Mouse (Mus musculus) embryonic facial prominence, embryonic 10.5 days (tissue): ENCODE results near the gene Clcnka. TPM values are rescaled to one million over a fixed set of nuclear protein-coding genes. Genes with fewer than 3 reads are reported as not detected.

Experiments
- DNase-seq: peaks from one replicate; pipeline ENCODE4 v3.0.0-alpha.2; 2017; ENCODE audit warnings: low spot score
- H3K27ac ChIP-seq: fragments of 300-500 bp; sonication (generic); replicated peaks from 2 replicates; pipeline ENCODE4 v1.5.1; 2016; ENCODE audit warnings: mild to moderate bottlenecking
- H3K27me3 ChIP-seq: fragments of 300-500 bp; sonication (generic); replicated peaks from 2 replicates; pipeline ENCODE4 v1.6.1; 2016; ENCODE audit warnings: low read depth, mild to moderate bottlenecking; ENCODE audit not compliant: poor library complexity, severe bottlenecking
- H3K36me3 ChIP-seq: fragments of 300-500 bp; sonication (generic); replicated peaks from 2 replicates; pipeline ENCODE4 v1.6.1; 2016; ENCODE audit warnings: mild to moderate bottlenecking, moderate library complexity
- H3K4me1 ChIP-seq: fragments of 300-500 bp; sonication (generic); 2 replicates; pipeline ENCODE4 v1.6.1; 2016
- H3K4me3 ChIP-seq: fragments of 300-500 bp; sonication (generic); 2 replicates; pipeline ENCODE4 v1.5.1; 2016; ENCODE audit warnings: mild to moderate bottlenecking, moderate library complexity
- H3K9me3 ChIP-seq: fragments of 300-500 bp; sonication (generic); 2 replicates; pipeline ENCODE4 v1.6.1; 2016; ENCODE audit warnings: mild to moderate bottlenecking
- WGBS: fragments of 180-500 bp; shearing (Covaris S2); methylation state at CpG from one replicate; pipeline ENCODE4 v1.1.7; 2016; 5-methylcytosine and 5-hydroxymethylcytosine counted together
- polyA plus RNA-seq: library from polyadenylated mRNA; unstranded; fragments of >200 nt; fragmentation: Nextera tagmentation; extraction: Ambion mirVana; gene quantifications from 2 replicates; pipeline ENCODE4 v1.2.1, GENCODE M21; 2016

Gene Clcnka
- polyA plus RNA-seq, 1 experiment from 2014 or later, result 0.37 TPM

GRCm38 (mm10) chr4:141387093-141387784 is 11.3 kb downstream of the Clcnka start:
- Histone ChIP-seq H3K27me3 (peaks cover 36% of the 10 kb centered on the region), H3K4me1 (peaks cover 41% of the 10 kb centered on the region), H3K27ac (0 out of 2 replicates have a peak overlapping the region, but pooled peaks have one; percentile 45), H3K36me3 (no peaks in the 10 kb centered on the region), H3K9me3 (no peaks in the 10 kb centered on the region), H3K4me3 (no peak overlapping the region)
- WGBS, result 16% methylated on average over 5 of the region's 5 CpGs
- peak; percentile 84 for DNase-seq

GRCm38 (mm10) chr4:141386150-141386549 is 12.4 kb downstream of the Clcnka start:
- Histone ChIP-seq H3K27me3 (peaks cover 41% of the 10 kb centered on the region), H3K4me3 (no peak overlapping the region), H3K4me1 (peaks cover 43% of the 10 kb centered on the region), H3K9me3 (no peaks in the 10 kb centered on the region), H3K36me3 (no peaks in the 10 kb centered on the region), H3K27ac (no peak overlapping the region)
- 72% methylated on average over 7 of the region's 7 CpGs for WGBS
- no peak for DNase-seq

GRCm38 (mm10) chr4:141385275-141385674 is 13.2 kb downstream of the Clcnka start:
- WGBS, result under 1% methylated on average over 7 of the region's 7 CpGs
- peak; percentile 80 for DNase-seq
- Histone ChIP-seq H3K4me3 (0 out of 2 replicates have a peak overlapping the region, but pooled peaks have one; percentile 8), H3K36me3 (no peaks in the 10 kb centered on the region), H3K27ac (no peak overlapping the region), H3K4me1 (peaks cover 42% of the 10 kb centered on the region), H3K9me3 (no peaks in the 10 kb centered on the region), H3K27me3 (peaks cover 50% of the 10 kb centered on the region)

GRCm38 (mm10) chr4:141382406-141382805 is 16.1 kb downstream of the Clcnka start:
- DNase-seq, result peak; percentile 67
- H3K27me3 ChIP-seq, result peaks cover 62% of the 10 kb centered on the region
- H3K27ac ChIP-seq, result no peak overlapping the region
- H3K4me3 ChIP-seq, result peak overlapping the region; percentile 55
- no peaks in the 10 kb centered on the region for H3K36me3 ChIP-seq
- H3K9me3 ChIP-seq, result no peaks in the 10 kb centered on the region
- H3K4me1 ChIP-seq, result peaks cover 24% of the 10 kb centered on the region
- WGBS, result under 1% methylated on average over 25 of the region's 25 CpGs

- Histone ChIP-seq H3K27ac (no peak overlapping the region), H3K36me3 (no peaks in the 10 kb centered on the region), H3K4me1 (peaks cover 18% of the 10 kb centered on the region), H3K27me3 (peaks cover 56% of the 10 kb centered on the region), H3K4me3 (no peak overlapping the region), H3K9me3 (no peaks in the 10 kb centered on the region)
- DNase-seq, result no peak
- WGBS, result 70% methylated on average over 8 of the region's 8 CpGs
These were observed 18.9 kb downstream of the Clcnka start for GRCm38 (mm10) chr4:141379674-141380073.

- no peak for DNase-seq
- no peaks in the 10 kb centered on the region for H3K9me3 ChIP-seq
- WGBS, result 92% methylated on average over 5 of the region's 5 CpGs
- peaks cover 13% of the 10 kb centered on the region for H3K4me1 ChIP-seq
- H3K27me3 ChIP-seq, result peaks cover 49% of the 10 kb centered on the region
- no peak overlapping the region for H3K27ac ChIP-seq
- no peaks in the 10 kb centered on the region for H3K36me3 ChIP-seq
- H3K4me3 ChIP-seq, result no peak overlapping the region
These were observed 26.1 kb downstream of the Clcnka start for GRCm38 (mm10) chr4:141372426-141372825.

GRCm38 (mm10) chr4:141367997-141368791 is 30.3 kb downstream of the Clcnka start, which contains the start of gene Fam131c:
Gene Fam131c (plus strand): TSS chr4:141368220.
- Histone ChIP-seq H3K9me3 (no peaks in the 10 kb centered on the region), H3K4me3 (peak within 1 kb of the TSS; percentile 71), H3K27ac (peak within 1 kb of the TSS; percentile 44), H3K27me3 (peaks cover 88% of the 10 kb centered on the region), H3K4me1 (peaks cover 15% of the 10 kb centered on the region), H3K36me3 (no peaks in the 10 kb centered on the region)
- DNase-seq, result peak; percentile 62
- under 1% methylated on average over 70 of the region's 71 CpGs for WGBS

GRCm38 (mm10) chr4:141365876-141366275 is 32.6 kb downstream of the Clcnka start:
- 57% methylated on average over 7 of the region's 7 CpGs for WGBS
- H3K27me3 ChIP-seq, result peaks cover 96% of the 10 kb centered on the region

GRCm38 (mm10) chr4:141365126-141365525 is 33.4 kb downstream of the Clcnka start:
- DNase-seq, result no peak
- Histone ChIP-seq H3K27ac (no peak overlapping the region), H3K27me3 (peaks cover 89% of the 10 kb centered on the region), H3K4me3 (no peak overlapping the region), H3K9me3 (no peaks in the 10 kb centered on the region), H3K4me1 (peaks cover 15% of the 10 kb centered on the region), H3K36me3 (no peaks in the 10 kb centered on the region)
- whole genome bisulfite sequencing, result 64% methylated on average over 8 of the region's 8 CpGs

More at GRCm38 (mm10) chr4:141365876-141366275, 32.6 kb downstream of the Clcnka start:
- no peak overlapping the region for H3K27ac ChIP-seq
- H3K9me3 ChIP-seq, result no peaks in the 10 kb centered on the region
- H3K36me3 ChIP-seq, result no peaks in the 10 kb centered on the region
- DNase-seq, result no peak
- H3K4me1 ChIP-seq, result peaks cover 15% of the 10 kb centered on the region
- H3K4me3 ChIP-seq, result no peak overlapping the region

GRCm38 (mm10) chr4:141362937-141363548 is 35.5 kb downstream of the Clcnka start:
- Histone ChIP-seq H3K4me3 (no peak overlapping the region), H3K27me3 (peaks cover 71% of the 10 kb centered on the region), H3K4me1 (peaks cover 18% of the 10 kb centered on the region), H3K9me3 (no peaks in the 10 kb centered on the region), H3K27ac (no peak overlapping the region), H3K36me3 (no peaks in the 10 kb centered on the region)
- 28% methylated on average over 11 of the region's 11 CpGs for WGBS
- DNase-seq, result peak; percentile 88

- Histone ChIP-seq H3K27me3 (peaks cover 49% of the 10 kb centered on the region), H3K4me3 (no peak overlapping the region)
- 27% methylated on average over 7 of the region's 7 CpGs for WGBS
These were observed 37.7 kb downstream of the Clcnka start for GRCm38 (mm10) chr4:141360846-141361245.

GRCm38 (mm10) chr4:141359222-141359621 is 39.3 kb downstream of the Clcnka start:
- no peaks in the 10 kb centered on the region for H3K9me3 ChIP-seq
- peaks cover 33% of the 10 kb centered on the region for H3K27me3 ChIP-seq
- peaks cover 10% of the 10 kb centered on the region; the same call in 1 of the 2 replicates for H3K4me1 ChIP-seq
- no peak overlapping the region for H3K27ac ChIP-seq
- H3K4me3 ChIP-seq, result no peak overlapping the region
- DNase-seq, result no peak
- no peaks in the 10 kb centered on the region for H3K36me3 ChIP-seq
- 89% methylated on average over 6 of the region's 6 CpGs for WGBS

More at GRCm38 (mm10) chr4:141360846-141361245, 37.7 kb downstream of the Clcnka start:
- no peaks in the 10 kb centered on the region for H3K36me3 ChIP-seq
- H3K27ac ChIP-seq, result no peak overlapping the region
- H3K4me1 ChIP-seq, result peaks cover 10% of the 10 kb centered on the region; the same call in 1 of the 2 replicates
- no peaks in the 10 kb centered on the region for H3K9me3 ChIP-seq
- peak; percentile 63 for DNase-seq
